Mouse (Mus musculus) lung, postnatal 0 days (tissue): ENCODE data around the gene Olfr523.

Source experiments
- CTCF ChIP-seq: IDR thresholded peaks from 2 replicates; pipeline ENCODE4 v1.5.1; 2016; ENCODE audit warnings: antibody characterized with exemption, mild to moderate bottlenecking
- EP300 ChIP-seq: IDR thresholded peaks from 2 replicates; pipeline ENCODE4 v1.6.1; 2016; ENCODE audit warnings: antibody characterized with exemption, mild to moderate bottlenecking, control low read depth

- no peak for TF ChIP-seq CTCF
- no peak for TF ChIP-seq EP300
These were observed 40.8 kb downstream of the Olfr523 start for GRCm38 (mm10) chr7:140213841-140214240.
